Mouse (Mus musculus): ENCODE measurements at regions not wholly inside any gene's neighbourhood (a gene's known extent, or its start where the extent isn't known, plus 50 kb on each side); places are given as distances from the start of the nearest gene placed in this dataset.

DNA sequence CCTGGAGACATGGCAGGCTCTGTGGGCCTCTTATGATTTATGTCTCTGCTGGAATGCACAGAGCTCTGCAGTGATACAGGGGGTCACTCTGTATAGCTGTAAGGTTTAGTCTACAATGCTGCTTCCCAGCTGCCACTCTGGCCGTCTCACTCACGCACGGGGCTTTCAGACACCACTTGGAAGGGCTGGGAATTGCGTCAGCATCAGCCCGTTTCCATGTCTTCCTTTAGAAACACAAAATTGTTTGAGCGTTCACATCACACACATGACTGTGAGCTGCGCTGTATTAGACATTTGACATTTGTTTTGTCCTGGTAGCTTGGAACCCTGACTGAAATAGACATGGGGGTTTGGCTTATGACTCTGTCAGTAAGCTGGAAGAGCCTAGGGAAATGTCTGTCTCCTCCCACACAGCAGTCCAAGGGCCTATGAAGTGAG is 90.5 kb upstream of the Rbms3 start:
- TF ChIP-seq CTCF (IDR thresholded peaks at IDR 0.05) (no peak), EP300 (IDR thresholded peaks at IDR 0.05) (no peak; the same call in 1 of the 2 replicates)

Measured in lung, postnatal 0 days (tissue).